Mouse (Mus musculus): ENCODE measurements around the gene Apopt1.
"Not testable (repeated sequence)": the region's sequence is repeated elsewhere in the genome, so short reads cannot be mapped to it uniquely, and the experiment has no call there.

The Apopt1 gene

GRCm38 (mm10) chr12:111708181-111708580 is 4.9 kb upstream of the Apopt1 start:
- no peak for DNase-seq (ENCODE audit: low spot score)

- no peak for DNase-seq (ENCODE audit: low spot score)
Measured at GRCm38 (mm10) chr12:111710091-111710490, 3.0 kb upstream of the Apopt1 start.

- DNase-seq (ENCODE audit: low spot score) = peak; percentile 37
Measured at GRCm38 (mm10) chr12:111712476-111712875, 585 bp upstream of the Apopt1 start.

GRCm38 (mm10) chr12:111713880-111714279 is 819 bp downstream of the Apopt1 start:
- DNase-seq (ENCODE audit: low spot score) = not testable (repeated sequence)

GRCm38 (mm10) chr12:111716505-111716904 is 3.4 kb downstream of the Apopt1 start:
- DNase-seq (ENCODE audit: low spot score) = no peak

GRCm38 (mm10) chr12:111718656-111719055 is 5.6 kb downstream of the Apopt1 start:
- DNase-seq (ENCODE audit: low spot score) = no peak

- no peak for DNase-seq (ENCODE audit: low spot score)
Measured at GRCm38 (mm10) chr12:111720222-111720621, 7.2 kb downstream of the Apopt1 start.

- DNase-seq (ENCODE audit: low spot score) = no peak
Measured at GRCm38 (mm10) chr12:111722654-111723053, 9.6 kb downstream of the Apopt1 start.

GRCm38 (mm10) chr12:111724638-111725337 is 11.7 kb downstream of the Apopt1 start:
- no peak for DNase-seq (ENCODE audit: low spot score)

- DNase-seq (ENCODE audit: low spot score) = no peak
Measured at GRCm38 (mm10) chr12:111725338-111726121, 12.5 kb downstream of the Apopt1 start.

GRCm38 (mm10) chr12:111726122-111726463 is 13.0 kb downstream of the Apopt1 start:
- DNase-seq (ENCODE audit: low spot score) = no peak

GRCm38 (mm10) chr12:111727956-111728355 is 14.9 kb downstream of the Apopt1 start:
- DNase-seq (ENCODE audit: low spot score) = no peak

- peak; percentile 75 for DNase-seq (ENCODE audit: low spot score)
Measured at GRCm38 (mm10) chr12:111731822-111732807, 19.1 kb downstream of the Apopt1 start.

- DNase-seq (ENCODE audit: low spot score) = no peak
Measured at GRCm38 (mm10) chr12:111732921-111733320, 19.9 kb downstream of the Apopt1 start.

GRCm38 (mm10) chr12:111734912-111735311 is 21.9 kb downstream of the Apopt1 start:
- DNase-seq (ENCODE audit: low spot score) = no peak

- DNase-seq (ENCODE audit: low spot score) = not testable (repeated sequence)
Measured at GRCm38 (mm10) chr12:111736676-111737075, 23.6 kb downstream of the Apopt1 start.

GRCm38 (mm10) chr12:111737370-111737769 is 24.3 kb downstream of the Apopt1 start:
- no peak for DNase-seq (ENCODE audit: low spot score)

GRCm38 (mm10) chr12:111738754-111739153 is 25.7 kb downstream of the Apopt1 start:
- no peak for DNase-seq (ENCODE audit: low spot score)

- no peak for DNase-seq (ENCODE audit: low spot score)
Measured at GRCm38 (mm10) chr12:111741338-111741737, 28.3 kb downstream of the Apopt1 start.

- DNase-seq (ENCODE audit: low spot score) = no peak
Measured at GRCm38 (mm10) chr12:111743419-111743818, 30.4 kb downstream of the Apopt1 start.

GRCm38 (mm10) chr12:111743981-111744423 is 30.9 kb downstream of the Apopt1 start:
- DNase-seq (ENCODE audit: low spot score) = no peak

- DNase-seq (ENCODE audit: low spot score) = no peak
Measured at GRCm38 (mm10) chr12:111745274-111745673, 32.2 kb downstream of the Apopt1 start.

Data from yolk sac, embryonic 10.5 days (tissue).